Mouse (Mus musculus) cerebellum, adult 9-10 months (tissue): ENCODE results near the gene Plcb4.
"Not testable (repeated sequence)": the region's sequence is repeated elsewhere in the genome, so short reads cannot be mapped to it uniquely, and the experiment has no call there.

Source experiments
- DNase-seq: peaks from one replicate; pipeline ENCODE4 v3.0.0; 2022

Plcb4 gene

DNA sequence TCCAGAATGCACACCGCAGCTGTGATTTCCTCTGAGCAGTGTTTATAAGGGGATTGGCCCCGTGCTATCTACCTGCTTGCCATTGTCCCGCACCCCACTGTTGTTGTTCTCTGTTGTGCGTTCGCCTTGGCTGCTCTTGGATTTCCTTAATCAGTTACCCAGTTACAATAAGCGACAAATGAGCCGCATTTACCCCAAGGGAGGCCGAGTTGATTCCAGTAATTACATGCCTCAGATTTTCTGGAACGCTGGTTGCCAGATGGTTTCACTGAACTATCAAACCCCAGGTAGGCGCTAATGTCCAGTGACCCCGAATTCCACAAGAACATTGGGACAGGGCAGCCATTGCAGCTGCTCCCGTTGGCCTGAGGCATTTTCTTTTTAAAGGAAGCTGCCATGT is 309.3 kb downstream of the Plcb4 start:
- peak; percentile 85 for DNase-seq

DNA sequence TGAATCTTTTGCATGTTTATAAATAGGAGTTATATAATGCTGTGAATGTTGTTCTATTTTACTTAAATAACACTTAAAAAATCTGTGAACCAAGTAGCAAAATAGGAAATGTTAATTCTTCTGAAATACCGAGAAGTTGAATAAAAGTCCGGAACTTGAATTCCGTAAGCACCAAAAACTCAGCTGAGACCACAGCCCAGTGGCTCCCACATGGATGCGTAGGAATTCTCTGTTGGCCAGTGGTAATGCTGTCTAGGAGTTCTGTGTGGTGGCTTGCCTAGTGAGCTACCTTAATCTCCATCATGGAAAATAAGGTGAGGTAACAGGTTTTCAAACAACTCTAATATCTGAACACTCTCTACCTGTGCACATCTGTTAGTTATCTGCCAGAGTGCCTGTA is 312.1 kb downstream of the Plcb4 start:
- DNase-seq = no peak

DNA sequence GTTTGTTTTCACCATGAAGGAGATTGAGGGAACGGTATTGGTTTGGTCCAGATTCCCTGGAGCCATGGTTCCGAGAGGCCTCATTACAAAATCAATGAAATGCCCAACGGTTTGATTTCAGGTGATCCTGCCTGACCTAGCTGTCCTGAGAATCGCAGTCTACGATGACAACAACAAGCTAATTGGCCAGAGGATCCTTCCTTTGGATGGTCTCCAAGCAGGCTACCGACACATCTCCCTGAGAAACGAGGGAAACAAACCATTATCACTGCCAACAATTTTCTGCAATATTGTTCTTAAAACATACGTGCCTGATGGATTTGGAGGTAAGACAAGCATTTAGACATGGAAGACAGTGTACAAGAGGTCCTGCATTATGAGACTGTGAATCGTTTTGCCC is 317.2 kb downstream of the Plcb4 start:
- peak; percentile 56 for DNase-seq

DNA sequence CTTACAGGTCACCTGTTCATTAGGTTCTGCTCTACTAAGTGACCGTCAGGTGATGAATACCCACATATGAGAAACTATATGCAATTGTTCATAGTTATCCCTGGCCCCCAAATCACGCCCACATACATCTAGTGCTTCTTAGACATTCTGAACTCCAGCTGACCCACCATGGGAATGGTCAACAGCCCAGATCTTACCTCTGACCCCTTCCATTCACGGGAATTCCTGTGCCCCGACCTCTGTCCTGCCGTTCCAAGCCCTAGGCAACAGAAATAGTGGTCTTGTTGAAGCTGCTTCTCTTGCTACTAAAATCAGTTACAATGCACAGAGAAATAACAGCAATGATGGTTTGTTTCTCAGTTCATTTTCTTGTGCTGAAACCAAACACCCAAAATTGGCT is 320.0 kb downstream of the Plcb4 start:
- no peak for DNase-seq

DNA sequence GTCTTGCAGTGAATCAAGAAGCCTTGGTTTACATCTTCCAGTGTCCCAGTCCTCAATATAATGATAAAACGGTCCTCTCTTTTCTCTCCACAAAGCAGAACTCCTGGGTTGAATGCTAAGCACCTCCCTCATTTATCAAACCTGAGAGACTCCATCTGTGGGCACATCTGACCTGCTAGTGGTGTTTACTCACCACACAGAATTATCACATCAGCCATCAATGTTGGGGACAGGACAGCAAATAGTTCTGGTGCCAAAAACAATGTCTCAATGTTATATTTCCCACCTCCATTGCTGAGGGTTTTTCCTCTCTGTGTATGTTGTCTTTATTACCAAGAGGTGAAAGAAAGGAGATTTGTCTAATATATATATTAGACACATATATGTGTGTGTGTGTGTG is 321.6 kb downstream of the Plcb4 start:
- no peak for DNase-seq

DNA sequence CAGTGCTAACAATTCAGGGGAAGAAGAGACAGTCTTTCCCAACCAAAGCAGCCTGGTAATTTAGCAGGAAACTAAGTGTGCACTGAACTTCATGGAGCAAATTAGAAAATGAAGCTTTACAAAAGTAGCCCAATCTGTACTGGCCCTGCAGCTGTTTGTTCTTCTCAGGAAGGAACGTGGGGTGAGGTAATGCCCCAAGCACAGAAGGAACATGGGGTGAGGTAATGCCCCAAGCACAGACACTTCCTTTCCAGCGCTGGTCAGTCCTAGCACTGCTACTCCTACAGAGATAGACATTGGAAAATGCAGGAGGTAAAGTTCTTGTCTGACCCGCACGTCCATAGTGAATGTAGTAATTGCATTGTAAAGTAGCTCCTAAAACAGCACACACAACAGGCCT is 325.2 kb downstream of the Plcb4 start:
- DNase-seq = no peak

DNA sequence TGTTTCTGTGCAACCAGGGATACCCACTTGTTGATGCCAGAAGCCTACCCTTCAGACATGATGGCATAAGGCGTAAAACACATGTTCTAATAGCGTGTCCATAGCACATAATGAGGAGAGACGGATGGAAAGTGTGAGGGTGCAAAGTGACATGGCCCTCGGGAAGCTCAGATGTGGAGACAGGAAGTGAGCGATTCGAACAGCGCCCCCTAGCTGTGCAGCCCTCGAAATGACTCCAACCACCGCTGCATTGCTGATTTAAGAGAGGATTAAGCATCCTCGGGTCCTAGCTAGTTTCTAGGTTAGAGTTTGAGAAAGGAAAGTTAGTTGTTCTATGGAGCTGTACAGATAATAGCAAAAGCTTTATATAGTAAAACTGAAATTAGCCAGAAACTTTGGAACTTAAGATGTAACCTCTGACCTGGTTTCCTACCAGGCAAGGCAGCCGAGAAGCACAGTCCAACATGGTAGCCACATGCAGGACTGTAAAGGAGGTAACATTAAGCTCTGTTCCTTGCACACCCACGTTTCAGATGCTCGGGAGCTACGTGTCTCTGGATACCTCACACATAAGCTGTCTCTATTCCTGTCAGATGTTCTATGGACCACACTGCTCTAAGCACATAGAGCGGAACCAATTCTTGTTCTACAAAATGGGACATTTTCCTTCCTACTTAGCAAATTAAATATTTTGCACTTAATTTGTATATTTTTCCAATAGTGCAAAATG is 326.9 kb downstream of the Plcb4 start:
- DNase-seq = no peak

DNA sequence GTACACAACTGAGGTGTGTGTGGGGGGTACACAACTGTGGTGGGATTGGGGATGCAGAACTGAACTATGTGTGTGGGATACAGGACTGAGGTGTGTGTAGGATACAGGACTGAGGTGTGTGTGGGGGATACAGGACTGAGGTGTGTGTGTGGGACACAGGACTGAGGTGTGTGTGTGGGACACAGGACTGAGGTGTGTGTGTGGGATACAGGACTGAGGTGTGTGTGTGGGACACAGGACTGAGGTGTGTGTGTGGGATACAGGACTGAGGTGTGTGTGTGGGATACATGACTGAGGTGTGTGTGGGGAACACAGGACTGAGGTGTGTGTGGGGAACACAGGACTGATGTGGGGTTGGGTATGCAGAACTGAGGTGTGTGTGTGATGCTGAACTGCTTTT is 329.7 kb downstream of the Plcb4 start:
- not testable (repeated sequence) for DNase-seq

DNA sequence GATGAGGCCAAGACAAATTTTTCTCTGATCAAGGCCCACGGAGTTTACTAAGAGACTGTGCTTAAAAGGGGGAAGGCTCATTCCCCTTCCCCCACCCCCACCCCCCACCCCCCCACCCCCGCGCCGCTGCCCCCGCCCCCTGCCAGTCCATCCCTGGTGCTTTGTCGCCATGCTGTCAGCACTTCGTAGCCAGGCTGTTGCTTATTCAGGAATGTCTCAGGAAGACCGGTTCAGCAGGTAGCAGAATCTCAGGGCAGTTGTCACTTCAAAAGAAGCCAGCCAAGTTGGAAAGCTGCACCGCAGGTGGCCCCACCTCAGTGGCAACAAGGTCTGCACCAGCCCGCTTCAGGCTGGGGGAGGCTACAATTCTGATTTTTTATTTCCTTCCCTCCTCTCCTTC is 331.9 kb downstream of the Plcb4 start:
- DNase-seq = not testable (repeated sequence)

DNA sequence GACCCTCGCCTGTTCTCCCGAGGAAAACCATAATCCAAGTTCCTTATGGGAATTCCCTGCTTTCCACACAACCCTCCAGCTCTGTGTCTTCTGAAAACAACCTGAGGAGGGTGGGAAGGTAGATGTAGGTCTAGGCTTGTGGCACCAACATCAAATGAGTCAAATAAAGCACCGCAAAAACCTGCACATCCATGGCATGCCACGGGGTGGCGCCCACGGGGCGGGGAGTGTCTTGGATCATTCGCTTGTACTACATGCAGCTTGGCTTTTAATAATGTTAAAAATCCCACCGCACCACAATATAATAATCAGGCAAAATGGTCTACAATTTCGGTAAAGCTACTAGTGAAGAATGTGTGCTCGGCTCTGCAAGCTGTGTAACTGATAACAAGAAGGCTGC is 334.5 kb downstream of the Plcb4 start:
- DNase-seq = no peak

DNA sequence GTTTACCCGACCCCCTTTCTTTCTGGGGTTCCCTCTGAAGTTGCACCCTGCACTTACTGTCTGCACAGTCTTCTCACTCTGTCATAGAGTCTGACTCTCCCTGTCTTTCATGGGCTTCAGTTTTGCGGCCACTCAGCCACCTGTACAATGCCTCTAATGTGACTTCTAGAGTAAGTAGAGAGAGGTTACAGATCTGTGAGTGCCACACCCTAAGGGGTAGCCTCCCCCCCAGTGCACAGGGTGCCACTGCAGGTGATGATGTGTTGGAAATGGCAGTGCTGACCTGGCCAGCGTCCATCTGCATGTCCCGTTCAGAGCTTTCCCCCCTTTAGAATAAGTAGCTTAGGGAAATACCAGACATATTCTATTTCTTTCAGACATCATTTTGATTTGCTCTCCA is 336.4 kb downstream of the Plcb4 start:
- no peak for DNase-seq

DNA sequence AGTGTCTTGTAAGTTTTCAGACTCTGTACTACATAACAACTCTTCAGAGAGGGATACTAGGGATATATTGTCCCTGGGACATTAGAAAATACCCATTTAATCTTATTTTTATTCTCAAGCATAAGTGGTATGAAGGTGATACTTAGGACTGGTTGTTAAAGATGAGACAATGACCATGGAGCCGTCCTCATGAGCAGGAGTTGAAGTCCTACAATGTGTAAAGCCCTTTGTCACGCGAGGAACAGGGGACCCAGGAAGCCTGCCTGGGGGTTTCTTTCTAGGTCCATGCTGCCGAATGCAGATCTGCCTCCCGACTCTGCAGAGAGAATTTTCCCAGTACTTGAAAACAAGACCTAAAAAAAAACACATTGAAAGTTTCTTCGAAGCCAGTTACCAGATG is 338.1 kb downstream of the Plcb4 start:
- no peak for DNase-seq

DNA sequence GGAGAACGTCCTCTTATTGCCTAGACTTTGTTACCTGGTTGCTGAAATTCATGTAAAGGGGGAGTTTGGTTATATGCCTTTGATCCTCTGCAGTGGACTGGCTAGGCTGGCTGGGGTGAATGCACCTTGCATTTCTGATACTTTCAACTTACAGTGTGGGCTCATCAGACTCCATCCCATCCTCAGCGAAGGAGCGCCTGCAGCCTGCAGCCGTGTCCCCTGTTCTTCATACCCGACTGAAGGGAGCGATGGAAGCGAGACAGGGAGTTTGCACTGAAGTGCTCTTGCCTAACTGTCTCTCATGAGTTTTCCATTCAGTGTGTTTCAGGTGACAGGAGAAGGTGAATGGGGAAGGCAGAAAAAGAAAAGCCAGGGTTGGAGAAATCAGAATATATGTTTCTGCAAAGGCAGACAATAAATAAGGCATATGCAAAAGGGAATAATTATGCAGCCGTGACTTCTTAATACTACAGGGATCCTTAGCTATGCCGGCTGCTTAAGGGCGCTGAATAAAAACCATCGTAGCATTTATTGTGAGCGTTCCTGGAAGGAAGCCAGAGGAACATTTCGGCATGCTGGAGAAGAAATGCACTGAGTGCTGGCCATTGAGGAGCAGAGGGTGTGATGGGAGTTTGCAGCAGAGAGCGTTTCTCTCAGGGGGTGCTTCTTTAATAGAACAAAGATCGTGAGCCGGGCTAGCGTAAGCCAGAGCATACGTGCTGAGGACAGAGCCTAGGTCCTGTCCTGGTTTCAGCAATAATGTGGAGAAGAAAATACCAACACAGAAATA is 338.7 kb downstream of the Plcb4 start:
- no peak for DNase-seq

DNA sequence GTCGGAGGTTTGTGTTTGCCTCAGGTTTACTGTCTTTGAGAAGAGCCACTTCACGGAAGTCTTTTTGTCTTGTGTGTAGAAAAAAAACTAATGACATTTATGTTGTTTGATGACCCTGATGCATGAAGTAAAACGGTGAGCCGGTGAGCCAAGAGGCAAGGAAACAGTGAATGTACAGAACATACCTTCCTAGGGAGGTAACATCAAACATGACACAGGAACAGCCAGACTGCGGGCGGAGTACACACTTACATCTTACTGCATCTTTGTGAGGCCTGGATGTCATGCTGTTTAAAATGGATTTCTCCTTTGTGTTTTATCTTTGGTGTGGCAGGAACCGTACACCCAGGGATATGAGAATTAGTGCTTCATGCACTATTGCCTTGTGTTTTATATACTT is 340.1 kb downstream of the Plcb4 start:
- DNase-seq = no peak

DNA sequence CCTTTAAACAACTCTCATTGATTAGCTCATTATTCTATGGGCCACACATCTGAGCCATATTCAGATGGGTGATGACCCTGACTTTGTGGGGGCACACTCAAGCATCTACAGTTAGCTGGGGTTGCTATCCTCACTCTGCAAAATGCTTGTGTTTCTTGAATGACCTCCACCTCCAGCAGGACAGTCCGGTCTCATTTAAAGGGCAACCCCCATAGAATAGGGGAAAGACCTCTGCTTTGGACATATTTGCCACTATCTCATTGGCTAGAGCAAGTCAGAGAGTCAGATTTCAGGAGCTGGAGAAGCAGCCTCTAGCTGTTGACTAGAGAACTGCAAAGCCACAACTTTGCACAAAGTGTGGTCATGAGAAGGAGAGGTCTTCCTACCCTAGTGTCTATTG is 340.6 kb downstream of the Plcb4 start:
- no peak for DNase-seq

DNA sequence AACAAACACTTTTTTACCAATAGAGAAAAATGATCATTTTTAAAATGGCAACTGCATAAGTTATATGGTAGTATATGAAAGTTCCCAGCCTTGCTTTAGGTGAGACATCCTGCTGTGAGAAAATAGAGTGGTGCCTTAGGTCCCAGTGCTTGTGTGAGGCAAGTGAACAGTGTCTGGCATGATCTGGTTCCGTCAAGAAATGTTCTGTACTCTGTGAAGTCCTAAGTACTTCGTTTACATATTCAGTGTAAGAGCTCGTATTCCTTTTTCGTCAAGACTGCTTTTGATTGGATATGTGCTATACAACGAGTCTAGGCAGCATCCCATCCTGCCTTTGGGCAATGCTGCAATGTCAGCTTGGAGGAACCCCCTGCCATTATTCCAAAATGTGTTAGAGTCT is 342.1 kb downstream of the Plcb4 start:
- DNase-seq = no peak

DNA sequence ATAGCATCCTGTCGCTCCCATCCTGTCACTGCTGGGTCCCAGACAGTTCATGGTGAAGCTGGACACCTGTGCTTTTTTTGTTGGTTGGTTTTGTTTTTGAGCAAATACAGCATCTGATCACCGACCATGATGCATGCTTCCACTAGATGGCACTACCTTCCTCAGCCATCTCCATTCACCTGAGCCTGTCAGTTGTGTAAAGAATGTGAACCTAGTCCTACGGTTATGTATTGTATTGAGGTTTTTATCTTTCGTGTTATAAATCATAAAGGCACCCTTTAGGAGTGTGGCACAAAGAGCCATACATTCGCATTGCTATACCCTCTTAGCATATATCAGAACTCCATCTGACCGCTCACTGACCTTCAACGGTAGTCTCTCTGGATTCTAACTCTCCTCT is 343.3 kb downstream of the Plcb4 start:
- peak; percentile 63 for DNase-seq

DNA sequence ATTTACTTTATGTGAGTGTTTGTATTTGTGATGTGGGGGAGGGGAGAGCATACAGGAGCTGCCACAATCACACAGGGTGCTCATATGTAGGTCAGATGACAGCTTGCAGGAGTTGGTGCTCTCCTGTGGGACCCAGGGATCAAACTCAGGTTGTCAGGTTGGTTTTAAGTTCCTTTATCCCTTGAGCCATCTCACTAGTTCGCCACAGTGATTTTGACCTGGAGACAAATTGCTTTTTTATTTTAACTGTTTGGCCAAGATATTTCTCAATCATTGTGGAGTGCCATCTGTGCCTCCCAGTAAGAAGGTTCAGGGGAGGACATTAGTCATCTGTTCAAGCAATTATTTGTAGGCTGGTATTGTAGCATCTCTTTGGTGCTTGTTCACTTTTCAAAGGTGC is 345.0 kb downstream of the Plcb4 start:
- DNase-seq = peak; percentile 81

DNA sequence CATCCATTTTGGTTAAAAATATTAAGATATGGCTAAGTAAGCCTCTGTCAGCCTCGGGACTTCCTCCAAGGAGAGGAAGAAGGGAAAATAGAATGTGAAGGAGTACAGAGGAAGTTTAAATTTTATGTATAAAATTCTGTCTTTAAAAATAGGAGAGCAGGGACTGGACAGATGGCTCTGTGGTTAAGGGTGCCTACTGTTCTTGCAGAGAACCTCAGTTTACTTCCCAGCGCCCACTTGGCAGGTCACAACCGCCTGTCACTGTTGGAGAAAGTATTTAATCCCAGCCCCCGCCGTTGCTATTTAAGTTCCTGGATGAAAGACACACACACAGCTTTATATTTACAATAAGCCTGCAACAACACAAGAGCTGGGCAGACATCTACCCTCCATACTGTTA is 347.5 kb downstream of the Plcb4 start:
- DNase-seq = no peak

DNA sequence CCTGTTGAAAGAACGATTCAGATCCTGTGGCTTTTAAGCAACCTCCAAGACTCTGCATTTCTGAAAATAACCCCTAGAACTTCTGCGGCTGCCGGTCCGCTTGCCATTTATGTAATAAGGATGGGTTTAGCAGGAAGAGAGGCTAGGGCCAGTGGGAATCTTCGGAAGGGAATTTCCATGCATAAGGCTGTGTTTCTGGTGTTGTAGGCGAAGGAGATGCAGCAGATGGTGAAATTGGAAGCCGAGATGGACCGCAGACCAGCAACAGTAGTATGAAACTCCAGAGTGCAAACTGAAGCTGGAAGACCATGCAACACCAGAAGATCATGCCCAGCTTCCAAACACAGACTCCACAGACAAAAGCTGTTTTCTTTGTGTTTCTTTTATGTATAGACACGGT is 353.9 kb downstream of the Plcb4 start:
- DNase-seq = no peak

DNA sequence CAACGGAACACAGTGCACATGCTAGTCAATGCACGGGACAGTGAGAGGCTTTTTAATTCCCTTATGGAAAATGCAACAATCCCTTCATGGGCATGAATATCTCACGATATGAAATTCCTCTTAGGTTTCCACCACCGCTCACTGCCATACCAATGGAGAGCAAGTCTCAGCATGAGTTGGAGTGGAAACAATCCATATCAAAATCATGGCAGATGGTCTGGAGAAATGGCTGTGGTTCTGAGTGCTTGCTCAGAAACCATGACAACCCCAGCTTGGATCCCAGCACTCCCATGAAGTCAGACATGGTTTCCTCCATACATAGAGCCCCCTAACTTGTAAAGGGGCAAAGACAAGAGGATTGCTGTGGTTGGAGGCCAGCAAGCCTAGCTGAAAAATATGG is 389.7 kb downstream of the Plcb4 start:
- peak; percentile 61 for DNase-seq

DNA sequence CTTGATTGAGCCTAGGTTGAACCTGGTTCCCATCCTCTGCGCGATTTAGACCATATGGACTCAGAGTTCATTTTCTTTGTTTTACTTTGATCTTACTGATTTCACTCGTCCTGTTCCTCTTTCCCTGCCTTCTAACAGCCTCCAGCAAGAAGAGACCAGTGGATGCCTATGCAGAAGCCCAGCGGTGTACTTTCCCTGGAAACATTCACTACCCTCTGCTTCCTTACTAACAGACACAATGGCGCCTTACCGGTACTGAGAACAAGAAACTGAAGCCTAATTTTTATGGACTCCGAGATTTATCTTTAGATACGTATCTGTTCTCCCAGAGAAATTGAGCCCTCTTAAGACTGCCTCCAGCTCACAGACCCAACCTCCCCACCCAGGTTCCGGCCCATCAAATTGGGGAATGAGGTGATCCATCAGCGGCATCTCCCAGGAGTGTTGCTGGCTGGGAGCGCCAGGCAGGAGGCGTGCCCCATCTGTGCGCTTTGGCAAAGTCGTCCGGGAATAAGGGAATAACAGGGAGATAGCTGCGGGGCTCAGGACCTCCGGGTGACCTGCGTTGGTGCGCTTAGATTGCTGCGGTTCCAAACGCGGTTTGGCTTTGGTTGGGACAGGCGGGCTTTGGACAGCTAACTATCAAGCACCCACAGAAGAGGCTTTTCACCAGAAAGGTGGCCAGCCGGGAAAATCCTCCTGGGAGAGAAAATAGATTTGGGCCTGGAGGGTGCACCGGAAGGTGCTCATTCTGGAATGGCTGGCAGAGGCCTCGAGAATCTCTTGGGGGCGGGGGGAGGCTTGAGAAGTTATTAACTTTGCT is 392.2 kb downstream of the Plcb4 start:
- DNase-seq = peak; percentile 53

DNA sequence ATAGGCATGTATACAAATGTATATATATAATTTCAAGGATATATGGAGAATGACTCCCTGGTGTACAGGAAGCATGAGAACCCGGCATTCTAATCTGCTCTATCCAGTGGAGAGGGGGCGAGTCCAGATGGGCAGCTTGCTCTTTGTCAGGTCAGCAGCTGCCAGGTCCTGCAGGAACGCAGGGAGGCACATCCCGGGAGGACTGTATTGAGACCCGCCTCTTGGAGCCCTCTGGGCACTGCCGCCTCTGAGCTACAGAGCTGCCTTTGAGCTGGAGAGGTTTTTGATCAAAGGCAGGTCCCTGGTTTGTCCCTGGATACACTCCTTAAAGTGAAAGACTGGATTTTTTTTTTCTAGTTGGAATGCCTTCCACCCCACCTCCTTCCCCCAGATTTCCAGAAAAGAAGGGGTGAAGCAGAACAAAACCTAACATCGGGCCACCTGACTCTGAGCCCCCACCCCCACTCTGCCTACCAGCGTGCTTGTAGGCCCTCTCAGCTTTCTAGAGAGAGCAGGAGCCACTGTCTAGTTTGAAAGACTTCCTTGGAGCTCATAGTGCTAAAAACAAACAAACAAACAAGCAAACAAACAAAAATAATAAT is 393.0 kb downstream of the Plcb4 start, which contains the start of gene Lamp5:
Gene Lamp5 (plus strand): TSS at position 552 of the 602 bp plus-strand sequence.
- DNase-seq = no peak
